Mouse (Mus musculus) MEL (cell line): ENCODE data around the gene Nsmf. TPM values are rescaled to one million over a fixed set of nuclear protein-coding genes. Genes with fewer than 3 reads are reported as not detected.

ENCODE experiments used
- DNase-seq: peaks from one replicate; pipeline ENCODE4 v3.0.0; 2011; ENCODE audit warnings: low read depth, low spot score
- H3K27ac ChIP-seq: 2 replicates; pipeline ENCODE4 v1.5.1; 2012; ENCODE audit warnings: low read depth, mild to moderate bottlenecking, control low read depth, low read length, moderate library complexity; ENCODE audit not compliant: control insufficient read depth
- H3K27me3 ChIP-seq, 2 experiments: fragments of 150-350 bp in 1 of 2; sonication (generic) in 1 of 2; 2 replicates each; pipeline ENCODE4 v1.6.1; 2012; ENCODE audit warnings: low read length in 2 of 2, mild to moderate bottlenecking in 2 of 2, improper control_type of control experiment in 1 of 2, moderate library complexity in 1 of 2; ENCODE audit not compliant: insufficient read depth in 2 of 2, control insufficient read depth in 1 of 2
- H3K36me3 ChIP-seq, 2 experiments: 2 replicates each; pipeline ENCODE4 v1.6.1; 2012 to 2014; ENCODE audit warnings: low read length in 2 of 2, improper control_type of control experiment in 1 of 2, inconsistent platforms in 1 of 2, mild to moderate bottlenecking in 1 of 2; ENCODE audit not compliant: insufficient read depth in 2 of 2, control insufficient read depth in 1 of 2
- H3K4me1 ChIP-seq, 2 experiments: fragments of 150-350 bp in 1 of 2; sonication (generic) in 1 of 2; 2 replicates each; pipeline ENCODE4 v1.6.1; 2012; ENCODE audit warnings: low read length in 2 of 2, improper control_type of control experiment in 1 of 2, mild to moderate bottlenecking in 1 of 2; ENCODE audit not compliant: insufficient read depth in 2 of 2, control insufficient read depth in 1 of 2
- H3K4me3 ChIP-seq, 2 experiments: fragments of 150-350 bp in 1 of 2; sonication (generic) in 1 of 2; 2 replicates each; pipeline ENCODE4 v1.5.1; 2012; ENCODE audit warnings: low read depth in 2 of 2, low read length in 2 of 2, mild to moderate bottlenecking in 2 of 2, moderate library complexity in 2 of 2, control low read depth in 1 of 2, improper control_type of control experiment in 1 of 2; ENCODE audit not compliant: control insufficient read depth in 1 of 2, insufficient read depth in 1 of 2
- H3K79me2 ChIP-seq: 2 replicates; pipeline ENCODE4 v1.6.1; 2012; ENCODE audit warnings: mild to moderate bottlenecking, low read length, moderate library complexity; ENCODE audit not compliant: control insufficient read depth, poor library complexity, insufficient read depth
- H3K9ac ChIP-seq: 2 replicates; pipeline ENCODE4 v1.6.1; 2012; ENCODE audit warnings: low read depth, mild to moderate bottlenecking, control low read depth, low read length, moderate library complexity; ENCODE audit not compliant: control insufficient read depth, poor library complexity, severe bottlenecking
- H3K9me3 ChIP-seq: fragments of 150-350 bp; sonication (generic); replicated peaks from 2 replicates; pipeline ENCODE4 v1.6.1; 2012; ENCODE audit warnings: mild to moderate bottlenecking, low read length, improper control_type of control experiment, moderate library complexity; ENCODE audit not compliant: insufficient read depth
- CHD2 ChIP-seq: IDR thresholded peaks from 2 replicates; pipeline ENCODE4 v1.6.1; 2011; ENCODE audit warnings: low read length, improper control_type of control experiment
- ELF1 ChIP-seq: IDR thresholded peaks from 2 replicates; pipeline ENCODE4 v1.6.1; 2014; ENCODE audit warnings: low read depth, mild to moderate bottlenecking, inconsistent platforms, low read length, improper control_type of control experiment, moderate library complexity
- HCFC1 ChIP-seq: IDR thresholded peaks from 2 replicates; pipeline ENCODE4 v1.6.1; 2012; ENCODE audit warnings: low read depth, mild to moderate bottlenecking, inconsistent platforms, low read length, improper control_type of control experiment, moderate library complexity
- JUND ChIP-seq: IDR thresholded peaks from 2 replicates; pipeline ENCODE4 v1.6.1; 2011; ENCODE audit warnings: low read depth, mild to moderate bottlenecking, improper control_type of control experiment, low read length
- KAT2A ChIP-seq: conservative IDR thresholded peaks from 2 replicates; pipeline ENCODE4 v1.6.1; 2012; ENCODE audit warnings: low read depth, low read length, improper control_type of control experiment, inconsistent platforms
- MAFK ChIP-seq: IDR thresholded peaks from 2 replicates; pipeline ENCODE4 v1.6.1; 2011; ENCODE audit warnings: low read depth, mild to moderate bottlenecking, low read length, improper control_type of control experiment, borderline replicate concordance
- MAX ChIP-seq: IDR thresholded peaks from 2 replicates; pipeline ENCODE4 v1.6.1; 2011; ENCODE audit warnings: low read length, improper control_type of control experiment
- MXI1 ChIP-seq: IDR thresholded peaks from 2 replicates; pipeline ENCODE4 v1.6.1; 2011; ENCODE audit warnings: mild to moderate bottlenecking, low read depth, low read length, improper control_type of control experiment
- MYB ChIP-seq: IDR thresholded peaks from 2 replicates; pipeline ENCODE4 v1.6.1; 2011; ENCODE audit warnings: mild to moderate bottlenecking, low read depth, low read length, improper control_type of control experiment
- MYC ChIP-seq: IDR thresholded peaks from 2 replicates; pipeline ENCODE4 v1.6.1; 2011; ENCODE audit warnings: low read depth, mild to moderate bottlenecking, low read length, improper control_type of control experiment, moderate library complexity
- POLR2A ChIP-seq, 2 experiments: IDR thresholded peaks; 2 replicates each; pipeline ENCODE4 v1.6.1; 2011 to 2012; ENCODE audit warnings: low read length in 2 of 2, mild to moderate bottlenecking in 2 of 2, control low read depth in 1 of 2, improper control_type of control experiment in 1 of 2, low read depth in 1 of 2, moderate library complexity in 1 of 2; ENCODE audit not compliant: control insufficient read depth in 1 of 2, insufficient read depth in 1 of 2, poor library complexity in 1 of 2
- POLR2AphosphoS5 ChIP-seq: IDR thresholded peaks from 2 replicates; pipeline ENCODE4 v1.6.1; 2012; ENCODE audit warnings: low read depth, borderline replicate concordance, mild to moderate bottlenecking, inconsistent platforms, low read length, moderate library complexity, mixed read lengths
- RAD21 ChIP-seq: IDR thresholded peaks from 2 replicates; pipeline ENCODE4 v1.6.1; 2011; ENCODE audit warnings: mild to moderate bottlenecking, low read depth, low read length, improper control_type of control experiment
- RCOR1 ChIP-seq: IDR thresholded peaks from 2 replicates; pipeline ENCODE4 v1.6.1; 2012; ENCODE audit warnings: low read depth, mild to moderate bottlenecking, inconsistent platforms, low read length, improper control_type of control experiment
- SIN3A ChIP-seq: IDR thresholded peaks from 2 replicates; pipeline ENCODE4 v1.6.1; 2012; ENCODE audit warnings: low read length, improper control_type of control experiment, inconsistent platforms
- SMC3 ChIP-seq: IDR thresholded peaks from 2 replicates; pipeline ENCODE4 v1.6.1; 2011; ENCODE audit warnings: low read depth, low read length, improper control_type of control experiment
- TBP ChIP-seq: IDR thresholded peaks from 2 replicates; pipeline ENCODE4 v1.8.0; 2011; ENCODE audit warnings: low read depth, low read length, improper control_type of control experiment
- TCF12 ChIP-seq: IDR thresholded peaks from 2 replicates; pipeline ENCODE4 v1.6.1; 2014; ENCODE audit warnings: low read depth, mild to moderate bottlenecking, inconsistent platforms, low read length, improper control_type of control experiment, moderate library complexity
- ZC3H11A ChIP-seq: IDR thresholded peaks from 2 replicates; pipeline ENCODE4 v1.6.1; 2012; ENCODE audit warnings: low read depth, mild to moderate bottlenecking, inconsistent platforms, low read length, improper control_type of control experiment
- ZMIZ1 ChIP-seq: IDR thresholded peaks from 2 replicates; pipeline ENCODE4 v1.6.1; 2012; ENCODE audit warnings: low read depth, mild to moderate bottlenecking, inconsistent platforms, low read length, improper control_type of control experiment, moderate library complexity
- ZNF384 ChIP-seq: IDR thresholded peaks from 2 replicates; pipeline ENCODE4 v1.6.1; 2012; ENCODE audit warnings: low read depth, mild to moderate bottlenecking, inconsistent platforms, low read length, improper control_type of control experiment
- polyA plus RNA-seq, 2 experiments: library from polyadenylated mRNA; stranded (reverse) in 1 of 2; unstranded in 1 of 2; fragments of >175 nt in 1 of 2; fragments of >200 nt in 1 of 2; gene quantifications; 2 replicates each; pipeline versions ENCODE4 v1.2.1 to v1.2.4; 2012; ENCODE audit warnings: low replicate concordance in 2 of 2, low read depth in 1 of 2; ENCODE audit not compliant: insufficient read length in 2 of 2, insufficient read depth in 1 of 2, missing spikeins in 1 of 2
- total RNA-seq: library from RNA; depleted of rRNA; stranded (reverse); fragments of 300-350 nt; gene quantifications from 2 replicates; pipeline ENCODE4 v1.2.3, GENCODE M21; 2012

Nsmf gene
- total and polyA plus RNA-seq, 3 experiments, result 13.3 to 25.8 TPM; not detected in 1

- no peak overlapping the region for H3K9ac ChIP-seq
Measured at GRCm38 (mm10) chr2:25050921-25051320, 3.2 kb upstream of the Nsmf start.

GRCm38 (mm10) chr2:25051450-25051849, 2.7 kb upstream of the Nsmf start:
- Histone ChIP-seq H3K4me1 (peaks cover 0 to 5% of the 10 kb centered on the region in 2 experiments; a peak in 2 of 4 replicates), H3K79me2 (no peaks in the 10 kb centered on the region; the same call in 1 of the 2 replicates), H3K36me3 (no peaks in the 10 kb centered on the region; a peak in 1 of 4 replicates), H3K9ac (no peak overlapping the region), H3K27ac (no peak overlapping the region), H3K9me3 (no peaks in the 10 kb centered on the region), H3K4me3 (no peak overlapping the region), H3K27me3 (no peaks in the 10 kb centered on the region)
- no peak for DNase-seq
- TF ChIP-seq POLR2AphosphoS5 (no peak), POLR2A (IDR thresholded peaks at IDR 0.05; ENCODE audit: control insufficient read depth in 1 of 2, insufficient read depth in 1 of 2, low read depth in 1 of 2, low read length in 2 of 2, poor library complexity in 1 of 2) (no peak), MYC (no peak), JUND (no peak), ZNF384 (no peak), MAX (no peak), KAT2A (no peak), SMC3 (no peak), CHD2 (no peak), MYB (no peak), SIN3A (no peak), ZC3H11A (no peak), MAFK (no peak), ZMIZ1 (no peak), RCOR1 (no peak), ELF1 (no peak), TCF12 (no peak), MXI1 (no peak), RAD21 (no peak), TBP (no peak)

More at GRCm38 (mm10) chr2:25050921-25051320, 3.2 kb upstream of the Nsmf start:
- no peak for TF ChIP-seq TBP
- TF ChIP-seq HCFC1, result no peak
- Histone ChIP-seq H3K27ac (no peak overlapping the region), H3K4me1 (peaks cover 0 to 5% of the 10 kb centered on the region in 2 experiments; a peak in 2 of 4 replicates), H3K27me3 (no peaks in the 10 kb centered on the region), H3K36me3 (no peaks in the 10 kb centered on the region; a peak in 1 of 4 replicates), H3K4me3 (no peak overlapping the region), H3K79me2 (no peaks in the 10 kb centered on the region; the same call in 1 of the 2 replicates), H3K9me3 (no peaks in the 10 kb centered on the region)
- no peak for DNase-seq
